Mouse (Mus musculus) T-helper 17 cell (primary cell): ENCODE results near the gene Pramef17.
"Not testable (repeated sequence)": the region's sequence is repeated elsewhere in the genome, so short reads cannot be mapped to it uniquely, and the experiment has no call there.

Source experiments
- in situ Hi-C, 2 experiments: fragments of 300-600 bp; cut with MboI, MseI; formaldehyde crosslinking; loops; 1 replicate in 1 of 2; 2 replicates in 1 of 2; pipeline ENCODE4 v1.15.1; 2025; ENCODE audit warnings: high pct_unique_total_duplicates in 2 of 2

The Pramef17 gene

GRCm38 (mm10) chr4:143994269-143994668, at the start of gene Pramef17:
Pramef17 (minus strand) TSS chr4:143994369.
- in situ Hi-C loops: loop anchor here (5.0 kb wide), 1 partner anchor 338 kb away; the partner anchor contains the start of gene Gm13128 (in 2 of the 2)

GRCm38 (mm10) chr4:143988126-143988525, 6.0 kb downstream of the Pramef17 start:
- in situ Hi-C loops: not testable (repeated sequence)

GRCm38 (mm10) chr4:143987475-143987941, 6.7 kb downstream of the Pramef17 start:
- in situ Hi-C loops: not testable (repeated sequence)

- in situ Hi-C loops: not testable (repeated sequence)
Measured at GRCm38 (mm10) chr4:143985733-143986132, 8.4 kb downstream of the Pramef17 start.

- in situ Hi-C loops: not testable (repeated sequence)
Measured at GRCm38 (mm10) chr4:143985165-143985564, 9.0 kb downstream of the Pramef17 start.

GRCm38 (mm10) chr4:143983446-143983845, 10.7 kb downstream of the Pramef17 start:
- in situ Hi-C loops: not testable (repeated sequence)

- in situ Hi-C loops: not testable (repeated sequence)
Measured at GRCm38 (mm10) chr4:143966850-143967249, 27.3 kb downstream of the Pramef17 start, which contains the start of gene Gm13101. Gm13101 (minus strand) TSS chr4:143966950.

- in situ Hi-C loops: not testable (repeated sequence)
Measured at GRCm38 (mm10) chr4:143950916-143951315, 43.3 kb downstream of the Pramef17 start, which contains the start of gene Pramef25. Pramef25 (minus strand) TSS chr4:143951016.
